Mouse (Mus musculus) kidney, adult 2 months (tissue): ENCODE results near the gene Gpr183.

Experiments used
- CTCF ChIP-seq: fragments of 200-500 bp; conservative IDR thresholded peaks from 2 replicates; pipeline ENCODE4 v1.5.1; 2011; ENCODE audit warnings: low read depth, mild to moderate bottlenecking, control low read depth, low read length, moderate library complexity, mixed read lengths; ENCODE audit not compliant: insufficient read depth, insufficient read length
- POLR2A ChIP-seq: fragments of 200-500 bp; IDR thresholded peaks from one replicate; pipeline ENCODE4 v1.6.1; 2011; ENCODE audit warnings: low read depth, low read length, control low read depth

DNA sequence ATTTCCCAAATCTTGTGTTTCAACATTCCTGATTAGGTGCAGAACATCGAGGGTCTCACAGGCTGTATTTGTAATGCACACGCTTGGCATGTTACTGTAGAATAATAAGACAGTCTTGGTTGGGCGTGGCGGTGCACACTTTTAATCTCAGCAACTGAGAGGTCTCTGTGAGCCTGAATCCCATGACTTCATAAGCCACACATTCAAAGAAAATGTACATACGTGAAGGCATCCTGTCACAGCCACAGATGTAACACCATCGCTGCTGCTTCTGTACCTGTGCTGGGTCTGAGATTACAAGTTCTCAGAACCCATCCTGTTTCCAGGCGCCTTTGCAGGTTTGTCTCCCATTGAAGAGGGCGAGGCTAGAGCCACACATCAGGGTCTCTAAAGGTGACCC is 46.8 kb upstream of the Gpr183 start:
- TF ChIP-seq POLR2A, result no peak
- no peak for TF ChIP-seq CTCF
